Mouse (Mus musculus) CD8-positive naive resting alpha-beta T cell, adult 2 months (primary cell): ENCODE measurements around the gene Olfr1019.

Source experiments
- DNase-seq, 2 experiments: peaks; one replicate each; pipeline ENCODE4 v3.0.0; 2022; ENCODE audit warnings: low read depth in 2 of 2, low spot score in 2 of 2

Gene Olfr1019

DNA sequence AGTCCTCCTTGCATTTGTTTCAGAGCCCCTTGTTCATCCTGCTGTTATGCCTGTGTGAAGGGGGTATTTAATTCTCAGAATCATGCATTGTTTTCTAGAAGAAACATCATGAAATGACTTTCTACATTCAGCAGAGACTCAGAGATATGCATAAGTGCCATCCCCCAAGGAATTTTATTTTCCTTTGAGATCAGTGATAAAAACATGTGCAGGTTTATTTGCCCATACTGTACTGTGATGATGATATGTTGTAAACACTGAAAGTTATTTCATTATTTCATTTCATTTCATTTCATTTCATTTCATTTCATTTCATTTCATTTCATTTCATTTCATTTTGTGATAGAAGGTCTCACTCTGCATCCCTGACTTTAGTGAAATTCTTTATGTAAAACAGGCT lies at the start of gene Olfr1019:
Gene Olfr1019, minus strand, starts transcription at position 101 of the 400 bp plus-strand sequence.
- DNase-seq: no peak

- no peak for DNase-seq
These were observed 40.1 kb upstream of the Olfr1019 start, which contains the start of gene Olfr1023 for GRCm38 (mm10) chr2:85885340-85885739. Gene Olfr1023, plus strand, starts transcription at chr2:85885640.

DNA sequence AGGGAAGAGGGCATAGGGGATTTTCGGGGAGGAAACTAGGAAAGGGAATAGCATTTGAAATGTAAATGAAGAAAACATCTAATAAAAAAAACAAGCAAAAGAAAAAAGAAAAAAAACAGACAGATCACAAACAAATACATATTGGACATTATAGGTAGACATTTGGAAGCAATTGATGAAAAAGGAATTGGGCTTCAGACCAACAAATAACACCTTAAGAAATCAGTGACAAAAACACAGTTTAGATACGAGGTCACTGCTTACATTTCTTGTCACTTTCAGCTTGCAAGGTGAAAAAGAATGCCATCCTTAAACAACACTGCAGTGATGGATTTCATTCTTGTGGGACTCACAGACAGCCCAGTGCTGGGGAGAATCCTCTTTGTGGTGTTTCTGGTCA lies 23.0 kb upstream of the Olfr1019 start, which contains the start of gene Olfr1022:
Gene Olfr1022, plus strand, starts transcription at position 301 of the 400 bp plus-strand sequence.
- DNase-seq: no peak

GRCm38 (mm10) chr2:85846730-85847129 lies 1.4 kb upstream of the Olfr1019 start, which contains the start of gene Olfr1020:
Gene Olfr1020, plus strand, starts transcription at chr2:85847030.
- no peak for DNase-seq

DNA sequence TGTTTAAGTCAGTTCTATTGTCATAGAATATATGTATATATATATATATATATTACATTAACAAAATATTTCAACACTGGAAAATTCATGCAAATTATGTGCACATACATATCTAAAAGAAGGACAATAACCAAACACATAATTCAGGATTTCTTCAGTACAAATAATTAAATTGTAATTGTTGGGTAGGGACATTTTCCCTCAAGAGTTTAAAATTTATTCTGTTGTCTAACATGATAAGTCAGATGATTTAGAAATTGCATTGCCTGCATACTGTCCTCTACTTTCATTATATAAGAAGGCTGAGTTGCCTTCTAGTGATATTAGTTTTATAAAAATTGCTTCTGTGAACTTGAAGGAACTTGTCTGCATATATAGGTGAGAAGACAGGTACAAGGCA lies 27.1 kb downstream of the Olfr1019 start, which contains the start of gene Olfr1018:
Gene Olfr1018, plus strand, starts transcription at position 301 of the 400 bp plus-strand sequence.
- DNase-seq: no peak

GRCm38 (mm10) chr2:85804501-85804900 lies 40.8 kb downstream of the Olfr1019 start:
- no peak for DNase-seq

DNA sequence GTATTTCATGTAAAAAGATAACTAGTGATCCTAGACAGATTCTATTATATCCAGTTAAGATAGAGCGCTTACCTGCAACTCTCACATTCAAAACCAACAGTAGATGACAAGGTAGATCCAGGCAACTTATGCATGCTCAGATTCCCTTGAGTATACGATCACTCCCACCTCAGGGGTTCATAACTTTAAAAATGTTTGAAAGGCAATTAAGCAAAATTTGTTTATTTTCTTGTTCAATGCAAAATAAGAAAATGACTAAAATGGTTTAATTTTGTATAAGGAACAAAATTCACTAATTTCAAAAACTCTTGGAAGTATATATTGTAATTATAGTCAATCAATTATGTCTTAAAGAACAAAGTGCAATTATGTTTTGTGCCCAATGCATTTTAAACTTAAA lies 42.8 kb downstream of the Olfr1019 start, which contains the start of gene Olfr1016:
Gene Olfr1016, minus strand, starts transcription at position 101 of the 400 bp plus-strand sequence.
- no peak for DNase-seq

GRCm38 (mm10) chr2:85792331-85792730 lies 53.0 kb downstream of the Olfr1019 start:
- DNase-seq: no peak
